Mouse (Mus musculus): ENCODE results near the gene Hormad1.

The Hormad1 gene

GRCm38 (mm10) chr3:95635636-95636035, 76.2 kb downstream of the Hormad1 start:
- DNase-seq (ENCODE audit: low read depth, low spot score), result no peak

GRCm38 (mm10) chr3:95636072-95636471, 76.6 kb downstream of the Hormad1 start:
- DNase-seq (ENCODE audit: low read depth, low spot score), result no peak
